Mouse (Mus musculus): ENCODE measurements around the gene Rxra. TPM values are rescaled to one million over a fixed set of nuclear protein-coding genes. Genes with fewer than 3 reads are reported as not detected.
A peak's percentile ranks its signal among the peaks of the same experiment; 100 is the strongest.

Gene Rxra
- polyA plus RNA-seq, 1 experiment from 2014 or later, result 9.4 TPM

- Histone ChIP-seq H3K36me3 (ENCODE audit: insufficient read depth, low read length) (0 out of 2 replicates have a peak, but pooled peaks cover 3% of the 10 kb centered on the region), H3K27me3 (ENCODE audit: insufficient read depth, low read length) (no peaks in the 10 kb centered on the region), H3K4me2 (ENCODE audit: low read length) (no peak overlapping the region), H3K9me3 (replicated peaks; ENCODE audit: low read length) (no peaks in the 10 kb centered on the region), H3K9ac (ENCODE audit: low read depth, low read length) (0 out of 2 replicates have a peak overlapping the region, but pooled peaks have one; percentile 23), H3K27ac (peak overlapping the region; percentile 36), H3K4me1 (replicated peaks; ENCODE audit: insufficient read depth, low read length) (peaks cover 29% of the 10 kb centered on the region), H3K4me3 (replicated peaks; ENCODE audit: low read depth, low read length) (no peak overlapping the region)
- 48% methylated on average over 9 of the region's 9 CpGs for WGBS
- TF ChIP-seq CTCF (IDR thresholded peaks at IDR 0.05; ENCODE audit: low read depth), result peak; percentile 32; the same call in 1 of the 2 replicates
- no peak for ATAC-seq (replicated peaks; ENCODE audit: low FRiP score, low read depth)
- DNase-seq (ENCODE audit: low spot score), result no peak
Observed at GRCm38 (mm10) chr2:27703852-27704640, 27.8 kb downstream of the Rxra start.

GRCm38 (mm10) chr2:27704641-27705040 is 28.4 kb downstream of the Rxra start:
- 0 out of 2 replicates have a peak overlapping the region, but pooled peaks have one; percentile 23 for H3K9ac ChIP-seq (ENCODE audit: low read depth, low read length)
- H3K4me2 ChIP-seq (ENCODE audit: low read length), result no peak overlapping the region
- 0 out of 2 replicates have a peak, but pooled peaks cover 3% of the 10 kb centered on the region for H3K36me3 ChIP-seq (ENCODE audit: insufficient read depth, low read length)
- WGBS, result 90% methylated on average over 3 of the region's 3 CpGs
- no peaks in the 10 kb centered on the region for H3K9me3 ChIP-seq (replicated peaks; ENCODE audit: low read length)
- H3K27me3 ChIP-seq (ENCODE audit: insufficient read depth, low read length), result no peaks in the 10 kb centered on the region
- DNase-seq (ENCODE audit: low spot score), result no peak
- H3K27ac ChIP-seq, result peak overlapping the region; percentile 36
- peaks cover 23% of the 10 kb centered on the region for H3K4me1 ChIP-seq (replicated peaks; ENCODE audit: insufficient read depth, low read length)
- ATAC-seq (replicated peaks; ENCODE audit: low FRiP score, low read depth), result no peak
- H3K4me3 ChIP-seq (replicated peaks; ENCODE audit: low read depth, low read length), result no peak overlapping the region
- no peak for TF ChIP-seq CTCF (IDR thresholded peaks at IDR 0.05; ENCODE audit: low read depth)

- Histone ChIP-seq H3K4me1 (replicated peaks; ENCODE audit: insufficient read depth, low read length) (peaks cover 9% of the 10 kb centered on the region; the same call in 1 of the 2 replicates), H3K9ac (ENCODE audit: low read depth, low read length) (no peak overlapping the region), H3K27me3 (ENCODE audit: insufficient read depth, low read length) (no peaks in the 10 kb centered on the region), H3K4me3 (replicated peaks; ENCODE audit: low read depth, low read length) (no peak overlapping the region), H3K27ac (no peak overlapping the region), H3K36me3 (ENCODE audit: insufficient read depth, low read length) (0 out of 2 replicates have a peak, but pooled peaks cover 3% of the 10 kb centered on the region), H3K4me2 (ENCODE audit: low read length) (no peak overlapping the region), H3K9me3 (replicated peaks; ENCODE audit: low read length) (no peaks in the 10 kb centered on the region)
- no peak for DNase-seq (ENCODE audit: low spot score)
- ATAC-seq (replicated peaks; ENCODE audit: low FRiP score, low read depth), result no peak
- TF ChIP-seq CTCF (IDR thresholded peaks at IDR 0.05; ENCODE audit: low read depth), result no peak
- 23% methylated on average over 3 of the region's 3 CpGs for WGBS
Observed at GRCm38 (mm10) chr2:27710871-27711382, 34.7 kb downstream of the Rxra start.

GRCm38 (mm10) chr2:27712626-27713025 is 36.4 kb downstream of the Rxra start:
- no peak for TF ChIP-seq CTCF (IDR thresholded peaks at IDR 0.05; ENCODE audit: low read depth)
- DNase-seq (ENCODE audit: low spot score) (no peak), ATAC-seq (replicated peaks; ENCODE audit: low FRiP score, low read depth) (no peak)
- 80% methylated on average over 5 of the region's 5 CpGs for WGBS
- peaks cover 25% of the 10 kb centered on the region for H3K4me1 ChIP-seq (replicated peaks; ENCODE audit: insufficient read depth, low read length)
- no peaks in the 10 kb centered on the region for H3K27me3 ChIP-seq (ENCODE audit: insufficient read depth, low read length)
- no peak overlapping the region for H3K4me2 ChIP-seq (ENCODE audit: low read length)
- H3K36me3 ChIP-seq (ENCODE audit: insufficient read depth, low read length), result 0 out of 2 replicates have a peak, but pooled peaks cover 3% of the 10 kb centered on the region
- no peak overlapping the region for H3K9ac ChIP-seq (ENCODE audit: low read depth, low read length)
- no peaks in the 10 kb centered on the region for H3K9me3 ChIP-seq (replicated peaks; ENCODE audit: low read length)
- H3K27ac ChIP-seq, result no peak overlapping the region
- no peak overlapping the region for H3K4me3 ChIP-seq (replicated peaks; ENCODE audit: low read depth, low read length)

- Histone ChIP-seq H3K4me3 (replicated peaks; ENCODE audit: low read depth, low read length) (no peak overlapping the region), H3K4me1 (replicated peaks; ENCODE audit: insufficient read depth, low read length) (peaks cover 33% of the 10 kb centered on the region), H3K27me3 (ENCODE audit: insufficient read depth, low read length) (no peaks in the 10 kb centered on the region), H3K27ac (no peak overlapping the region), H3K9me3 (replicated peaks; ENCODE audit: low read length) (no peaks in the 10 kb centered on the region), H3K4me2 (ENCODE audit: low read length) (no peak overlapping the region), H3K36me3 (ENCODE audit: insufficient read depth, low read length) (no peaks in the 10 kb centered on the region), H3K9ac (ENCODE audit: low read depth, low read length) (no peak overlapping the region)
- DNase-seq (ENCODE audit: low spot score) (no peak), ATAC-seq (replicated peaks; ENCODE audit: low FRiP score, low read depth) (no peak)
- WGBS, result 92% methylated on average over 3 of the region's 3 CpGs
- no peak for TF ChIP-seq CTCF (IDR thresholded peaks at IDR 0.05; ENCODE audit: low read depth)
Observed at GRCm38 (mm10) chr2:27713378-27713777, 37.1 kb downstream of the Rxra start.

GRCm38 (mm10) chr2:27714131-27714530 is 37.9 kb downstream of the Rxra start:
- Histone ChIP-seq H3K4me3 (replicated peaks; ENCODE audit: low read depth, low read length) (no peak overlapping the region), H3K27ac (no peak overlapping the region), H3K9ac (ENCODE audit: low read depth, low read length) (no peak overlapping the region), H3K27me3 (ENCODE audit: insufficient read depth, low read length) (no peaks in the 10 kb centered on the region), H3K4me2 (ENCODE audit: low read length) (no peak overlapping the region), H3K9me3 (replicated peaks; ENCODE audit: low read length) (no peaks in the 10 kb centered on the region), H3K4me1 (replicated peaks; ENCODE audit: insufficient read depth, low read length) (peaks cover 40% of the 10 kb centered on the region), H3K36me3 (ENCODE audit: insufficient read depth, low read length) (no peaks in the 10 kb centered on the region)
- WGBS, result 89% methylated on average over 5 of the region's 5 CpGs
- DNase-seq (ENCODE audit: low spot score), result no peak
- ATAC-seq (replicated peaks; ENCODE audit: low FRiP score, low read depth), result no peak
- no peak for TF ChIP-seq CTCF (IDR thresholded peaks at IDR 0.05; ENCODE audit: low read depth)
